ENCODE assay signal across 15 mouse cellular contexts in genomic region chr8:114718821-114719220, GRCm38 (mm10).
"Had no signal": no experiment of that assay in that cellular context is flagged by ENCODE, and none has a peak within 500 bp of the region (broad histone marks: within the 10 kb centered on the region; RNA-seq: fewer than 3 reads in every experiment).

No protein-coding gene starts in this region.

- H3K36me3 ChIP-seq: neural tube, embryonic 15.5 days; stomach, embryonic 15.5 days had no signal

- H3K27me3 ChIP-seq: neural tube, embryonic 15.5 days; stomach, embryonic 15.5 days had no signal

- H3K9me3 ChIP-seq: neural tube, embryonic 15.5 days; stomach, embryonic 15.5 days had no signal

- H3K4me3 ChIP-seq: neural tube, embryonic 15.5 days; stomach, embryonic 15.5 days had no signal

- H3K9ac ChIP-seq: neural tube, embryonic 15.5 days; stomach, embryonic 15.5 days had no signal

- H3K4me1 ChIP-seq: stomach, embryonic 15.5 days had no signal

- H3K4me2 ChIP-seq: neural tube, embryonic 15.5 days; stomach, embryonic 15.5 days had no signal

- DNase-seq: retina, postnatal 1 day; right cerebral cortex, adult 18-20 months; right cerebral cortex, postnatal 14 days; right cerebral cortex, postnatal 25 days; right cerebral cortex, postnatal 4 days; spleen, adult 18-20 months; thymus, adult 18-20 months; thymus, adult 2 months; thymus, postnatal 14 days; thymus, postnatal 25 days; thymus, postnatal 36 days; thymus, postnatal 4 days had no signal

- H3K27ac ChIP-seq: neural tube, embryonic 15.5 days; stomach, embryonic 15.5 days; stomach, postnatal 0 days had no signal
